Mouse (Mus musculus) liver (tissue): ENCODE results near the gene 1700007K13Rik.
"Not testable (repeated sequence)": the region's sequence is repeated elsewhere in the genome, so short reads cannot be mapped to it uniquely, and the experiment has no call there.

Experiments
- DNase-seq: peaks from one replicate; pipeline ENCODE4 v3.0.0-alpha.2; 2020; ENCODE audit warnings: mixed read lengths

1700007K13Rik gene

DNA sequence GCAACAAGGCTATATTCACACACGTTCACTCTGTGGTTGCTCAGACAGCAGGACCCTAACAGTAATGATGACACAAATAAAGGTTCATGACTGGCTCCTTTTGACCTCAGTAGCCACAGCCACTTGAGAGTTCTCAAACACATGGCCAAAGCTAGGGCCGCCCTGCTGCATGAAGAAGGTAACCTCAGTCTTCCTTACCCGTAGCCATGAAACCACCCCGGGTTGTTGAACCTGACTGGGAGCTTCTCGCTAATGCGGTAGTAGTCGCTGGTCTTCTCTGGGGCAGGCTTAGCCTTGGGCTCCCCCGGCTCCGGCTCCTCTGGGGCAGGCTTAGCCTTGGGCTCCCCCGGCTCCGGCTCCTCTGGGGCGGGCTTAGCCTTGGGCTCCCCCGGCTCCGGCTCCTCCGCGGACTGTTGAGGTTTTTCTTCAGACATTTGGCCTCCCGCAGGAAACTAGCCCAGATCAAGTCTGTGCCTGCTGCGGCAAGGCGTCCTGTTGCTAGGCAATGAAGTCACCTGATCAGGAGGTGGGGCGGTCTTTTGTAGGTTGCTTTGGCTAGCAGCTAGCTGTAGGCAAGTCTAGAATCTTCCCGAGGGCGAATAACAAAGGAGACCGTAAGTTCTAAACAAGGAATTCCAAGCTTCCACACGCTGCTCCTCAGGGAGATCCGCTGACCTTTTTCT lies at the start of gene 1700007K13Rik:
Gene 1700007K13Rik (minus strand): TSS at position 497 of the 683 bp plus-strand sequence.
- DNase-seq: peak; percentile 47

DNA sequence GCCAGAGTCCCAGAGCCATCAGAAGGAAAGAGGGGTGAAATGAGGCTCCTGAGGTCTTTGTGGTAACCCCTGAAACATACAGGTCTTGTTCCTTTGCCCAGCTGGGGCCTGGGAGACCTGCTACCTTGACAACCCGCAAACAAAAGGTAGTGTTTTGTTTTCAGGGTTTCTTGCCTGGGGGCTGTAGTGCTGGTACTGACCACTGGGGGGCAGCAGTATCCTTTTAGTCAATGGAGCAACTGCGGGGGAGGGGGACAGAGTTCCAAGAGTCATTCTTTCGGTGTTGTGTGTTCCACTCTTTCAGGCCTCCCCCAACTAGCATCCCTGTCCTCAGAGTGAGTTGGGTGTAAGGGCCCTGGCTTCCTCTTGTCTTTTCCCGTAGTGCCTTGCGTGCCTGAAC lies 48.4 kb upstream of the 1700007K13Rik start:
- peak; percentile 77 for DNase-seq

DNA sequence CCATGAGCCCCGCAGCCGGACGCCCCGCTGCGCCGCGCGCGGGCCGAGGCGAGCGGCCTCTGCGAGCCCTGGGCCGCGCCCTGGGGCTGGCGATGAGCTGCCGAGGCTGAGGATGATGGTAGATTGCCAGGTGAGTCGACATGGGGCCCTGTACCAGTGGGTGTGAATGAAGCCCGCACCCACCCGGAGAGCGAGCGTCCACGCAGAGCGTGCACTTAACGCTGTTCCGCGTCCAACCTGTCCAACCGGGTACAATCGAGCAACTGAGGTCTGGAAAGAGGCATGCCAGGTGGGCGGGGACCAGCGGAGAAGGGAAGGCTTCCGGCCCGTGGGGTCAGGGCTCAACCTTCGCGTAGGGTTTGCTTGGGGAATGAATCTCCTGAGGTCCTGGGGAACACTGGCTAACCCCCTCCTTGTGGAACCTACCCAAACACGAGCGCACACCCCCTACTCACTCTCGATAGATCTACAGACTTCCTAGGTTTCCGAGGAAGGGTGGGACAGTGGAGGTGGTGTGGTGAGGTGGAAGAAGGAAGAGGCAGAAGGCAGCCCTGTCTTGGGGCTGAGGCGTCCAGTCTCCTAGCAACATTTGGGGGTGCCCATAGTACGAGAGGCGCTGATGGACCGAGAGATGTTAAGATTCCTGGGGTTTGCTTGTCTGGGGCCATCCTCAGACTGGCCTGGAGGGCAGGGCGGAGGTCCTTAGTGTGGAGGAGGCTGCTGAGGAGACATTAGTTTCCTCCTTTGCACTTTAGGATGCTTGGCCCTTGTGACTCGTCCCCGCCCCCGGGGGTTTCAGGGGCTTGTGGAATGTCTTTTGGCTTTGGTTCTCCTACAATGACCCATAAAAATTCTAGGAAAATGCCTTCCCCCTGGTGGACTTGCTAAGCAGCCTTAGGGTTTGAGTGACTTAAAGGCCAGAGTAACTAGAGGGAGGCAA lies 47.6 kb upstream of the 1700007K13Rik start:
- no peak for DNase-seq

DNA sequence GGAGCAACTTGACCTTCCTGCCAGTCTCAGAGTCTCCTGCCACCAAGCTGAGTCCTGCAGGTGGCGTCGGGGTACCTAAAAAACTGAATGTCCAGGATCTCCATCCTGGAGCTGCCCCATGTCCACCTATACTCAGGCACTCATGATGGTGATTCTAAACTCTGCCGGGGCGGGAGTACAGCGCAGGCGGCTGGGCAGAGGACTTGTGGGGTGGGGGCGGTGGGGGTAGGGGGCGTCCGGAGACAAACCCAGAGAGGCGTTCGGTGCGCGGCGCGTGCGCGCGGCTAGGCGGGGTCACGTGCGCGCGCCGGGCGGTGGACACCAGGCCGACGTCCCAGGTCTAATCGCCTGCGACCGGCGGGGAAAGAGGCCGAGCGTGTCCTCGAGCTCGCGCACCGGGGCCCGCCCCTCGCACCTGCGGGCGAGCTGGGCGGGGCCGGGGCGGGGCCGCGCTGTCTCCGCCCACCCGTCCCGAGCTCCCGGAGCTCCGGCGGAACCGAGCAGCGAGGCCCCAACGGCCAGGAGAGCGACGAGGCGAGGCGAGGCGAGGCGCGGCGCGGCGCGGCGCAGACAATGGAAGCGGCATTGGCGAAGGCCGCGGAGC lies 46.8 kb upstream of the 1700007K13Rik start, which contains the start of gene Ralgds:
Gene Ralgds (plus strand): TSS at position 328 of the 604 bp plus-strand sequence.
- DNase-seq: peak; percentile 62

DNA sequence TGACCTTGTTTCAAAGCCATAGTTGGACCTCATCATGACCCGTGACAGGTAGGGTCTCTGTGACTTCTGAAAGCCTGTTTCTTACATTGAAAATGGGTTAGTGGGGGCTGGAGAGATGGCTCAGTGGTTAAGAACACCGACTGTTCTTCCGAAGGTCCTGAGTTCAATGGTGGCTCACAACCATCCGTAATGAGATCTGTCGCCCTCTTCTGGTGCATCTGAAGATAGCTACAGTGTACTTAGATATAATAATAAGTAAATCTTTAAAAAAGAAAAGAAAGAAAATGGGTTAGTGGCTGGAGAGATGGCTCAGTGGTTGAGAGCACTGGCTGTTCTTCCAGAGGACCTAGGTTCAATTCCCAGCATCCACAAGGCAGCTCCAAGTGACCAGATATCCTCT lies 45.5 kb upstream of the 1700007K13Rik start:
- not testable (repeated sequence) for DNase-seq

DNA sequence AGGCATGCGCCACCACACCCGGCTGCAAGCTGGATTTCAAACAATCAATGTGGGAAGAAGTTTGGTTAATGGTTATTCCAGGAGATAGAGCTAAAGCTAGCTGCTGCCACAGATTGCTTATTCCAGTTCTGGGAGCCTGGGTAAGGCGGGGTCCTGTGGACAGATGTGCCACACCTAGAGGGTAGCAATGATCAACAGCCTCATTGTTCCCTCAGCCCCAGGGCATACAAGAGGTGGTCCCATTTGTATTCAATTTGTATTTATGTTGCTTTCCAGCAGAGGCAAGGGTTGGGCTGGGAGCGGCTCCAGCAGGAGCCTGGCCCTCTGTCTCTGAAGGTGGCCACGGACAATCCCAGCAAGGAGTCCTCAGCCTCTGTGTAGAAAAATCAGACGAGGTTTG lies 40.2 kb upstream of the 1700007K13Rik start:
- no peak for DNase-seq

DNA sequence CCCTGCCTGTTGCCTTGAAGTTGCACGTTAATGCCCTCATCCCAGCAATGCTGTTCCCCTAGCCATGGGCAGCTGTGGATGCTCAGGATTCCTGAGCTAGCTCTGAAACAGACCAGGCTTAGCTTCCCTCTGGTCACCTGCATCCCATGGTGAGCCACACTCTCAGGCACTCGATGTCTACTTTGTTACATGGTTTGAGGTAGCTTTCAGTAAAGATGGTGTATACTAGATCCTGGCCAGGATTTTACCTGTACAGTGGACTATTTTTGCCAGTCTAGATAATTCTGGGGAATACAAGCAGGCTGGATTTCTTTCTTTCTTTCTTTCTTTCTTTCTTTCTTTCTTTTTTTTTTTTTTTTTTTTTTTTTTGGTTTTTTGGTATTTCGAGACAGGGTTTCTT lies 39.7 kb upstream of the 1700007K13Rik start, which contains the start of gene Gm10134:
Gene Gm10134 (plus strand): TSS at position 301 of the 400 bp plus-strand sequence.
- DNase-seq: no peak

DNA sequence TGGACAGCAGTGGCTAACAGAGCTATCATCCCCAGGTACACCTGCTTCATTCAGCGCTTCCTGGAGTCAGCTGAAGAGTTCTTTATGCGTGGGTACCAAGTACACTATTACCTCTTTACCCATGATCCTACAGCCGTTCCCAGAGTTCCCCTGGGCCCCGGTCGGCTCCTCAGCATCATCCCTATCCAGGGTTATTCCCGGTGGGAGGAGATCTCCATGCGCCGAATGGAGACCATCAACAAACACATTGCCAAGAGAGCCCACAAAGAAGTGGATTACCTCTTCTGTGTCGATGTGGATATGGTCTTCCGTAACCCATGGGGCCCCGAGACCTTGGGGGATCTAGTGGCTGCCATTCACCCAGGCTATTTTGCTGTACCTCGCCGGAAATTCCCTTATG lies 38.5 kb upstream of the 1700007K13Rik start:
- DNase-seq: no peak

DNA sequence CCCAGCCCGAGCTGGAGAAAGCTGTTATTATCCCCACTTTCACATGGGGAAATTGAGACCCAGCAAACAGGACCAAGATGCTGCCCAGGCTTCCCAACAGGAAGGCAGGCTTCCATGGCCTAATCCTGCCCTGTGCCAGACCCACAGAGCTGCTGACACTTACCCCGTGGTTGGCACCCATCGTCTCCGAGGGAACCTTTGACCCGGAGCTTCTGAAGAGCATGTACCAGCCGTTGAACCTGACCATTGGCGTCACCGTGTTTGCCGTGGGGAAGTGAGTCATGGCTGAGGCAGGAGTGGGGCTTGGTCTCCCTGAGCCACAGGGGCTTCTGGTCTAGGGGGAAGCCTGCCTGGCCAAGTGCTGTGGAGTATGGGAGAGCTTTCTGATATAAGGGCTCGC lies 36.9 kb upstream of the 1700007K13Rik start:
- DNase-seq: no peak

DNA sequence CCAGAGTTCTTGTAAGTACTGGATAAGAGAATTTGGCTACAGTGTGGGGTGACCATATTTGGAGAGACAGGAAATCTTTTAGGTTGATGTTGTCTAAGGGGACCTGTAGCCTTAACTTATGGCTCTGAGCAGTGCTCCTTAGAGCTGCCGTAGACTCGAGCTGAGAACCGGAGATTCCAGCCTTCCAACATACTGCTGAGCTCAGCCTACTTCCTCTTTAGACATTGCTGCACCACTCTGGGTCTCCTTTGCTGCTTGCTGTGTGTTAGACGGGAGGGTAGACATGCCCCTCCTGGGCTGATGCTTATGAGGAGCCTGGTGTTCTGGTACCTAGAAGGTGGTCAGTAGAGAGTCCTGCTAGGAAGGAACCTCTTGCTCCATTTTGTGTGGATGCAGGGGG lies 32.3 kb upstream of the 1700007K13Rik start:
- no peak for DNase-seq

DNA sequence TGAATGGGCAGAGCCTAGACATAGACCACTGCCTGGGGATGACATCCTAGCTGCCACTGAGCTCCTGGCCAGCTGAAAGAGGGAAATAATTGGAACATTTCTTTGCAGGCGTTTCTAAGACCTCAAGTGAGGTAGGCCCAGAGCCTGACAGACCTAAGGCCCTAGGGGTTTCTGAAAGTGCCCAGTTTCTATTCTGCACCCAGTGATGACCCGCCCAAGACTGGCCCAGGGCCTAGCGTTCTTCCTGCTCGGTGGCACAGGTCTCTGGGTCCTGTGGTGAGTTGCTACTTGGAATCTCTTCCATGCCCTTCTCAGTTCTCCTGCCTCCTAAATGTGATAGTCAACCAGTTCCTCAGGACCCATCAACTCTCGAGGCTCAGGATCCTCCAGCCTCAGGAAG lies 31.4 kb upstream of the 1700007K13Rik start:
- no peak for DNase-seq

DNA sequence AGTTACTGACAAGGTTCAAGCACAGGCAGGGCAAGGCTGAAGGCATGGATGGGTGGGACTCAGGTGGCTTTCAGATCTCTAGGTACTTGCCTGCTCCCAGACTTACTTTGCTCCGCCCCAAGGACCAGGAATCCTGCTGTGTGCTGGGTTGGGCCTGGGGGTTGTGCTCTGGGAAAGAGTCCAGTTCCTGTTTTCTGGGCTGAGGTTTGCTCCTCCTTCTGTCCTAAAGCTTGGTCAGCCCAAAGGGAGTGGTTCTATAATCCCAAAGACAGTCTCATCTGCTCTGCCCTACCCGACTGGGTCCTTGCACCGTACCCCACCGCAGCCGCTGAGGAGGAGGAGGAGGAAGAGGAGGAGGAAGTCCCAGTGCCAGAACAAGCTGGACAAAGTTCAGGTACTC lies 30.5 kb upstream of the 1700007K13Rik start, which contains the start of gene Gbgt1:
Gene Gbgt1 (plus strand): TSS at position 221 of the 400 bp plus-strand sequence.
- DNase-seq: no peak

DNA sequence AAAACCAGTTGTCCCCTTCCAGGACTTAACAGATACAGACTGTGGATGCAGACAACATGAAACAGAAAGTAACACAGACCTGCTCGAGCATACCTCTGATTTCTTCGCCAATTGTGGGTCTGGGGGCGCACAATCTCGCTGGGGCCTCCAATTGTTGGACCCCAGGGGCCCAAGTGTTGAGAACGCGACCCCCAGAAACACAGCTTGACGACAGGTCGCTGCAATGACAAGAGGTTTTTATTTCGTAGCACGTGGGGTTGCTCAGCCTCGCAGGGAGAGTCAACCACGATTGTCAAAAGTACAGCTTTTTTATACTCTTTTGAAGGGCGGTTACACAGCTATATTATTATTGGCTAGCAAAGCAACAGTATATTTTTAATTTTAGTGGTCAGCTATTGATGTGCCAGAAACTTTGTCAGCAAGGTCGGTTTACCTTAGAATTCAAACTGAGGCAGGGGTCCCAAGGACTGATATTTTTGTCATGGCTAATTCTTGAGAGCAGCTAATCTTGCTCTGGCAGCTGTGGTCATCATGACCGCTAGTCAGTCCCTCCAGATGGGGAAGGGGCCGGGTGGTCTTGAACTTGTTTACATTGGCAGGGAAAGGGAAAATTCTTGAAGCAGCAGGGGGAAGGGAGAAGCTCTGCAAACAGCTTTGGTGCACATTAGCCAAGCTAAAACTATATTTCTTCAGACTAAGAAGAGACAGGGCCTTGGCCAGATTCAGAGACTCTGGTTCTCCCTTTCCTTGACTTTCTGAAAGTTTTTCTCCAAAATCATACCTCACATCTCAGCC lies 29.9 kb upstream of the 1700007K13Rik start:
- no peak for DNase-seq

DNA sequence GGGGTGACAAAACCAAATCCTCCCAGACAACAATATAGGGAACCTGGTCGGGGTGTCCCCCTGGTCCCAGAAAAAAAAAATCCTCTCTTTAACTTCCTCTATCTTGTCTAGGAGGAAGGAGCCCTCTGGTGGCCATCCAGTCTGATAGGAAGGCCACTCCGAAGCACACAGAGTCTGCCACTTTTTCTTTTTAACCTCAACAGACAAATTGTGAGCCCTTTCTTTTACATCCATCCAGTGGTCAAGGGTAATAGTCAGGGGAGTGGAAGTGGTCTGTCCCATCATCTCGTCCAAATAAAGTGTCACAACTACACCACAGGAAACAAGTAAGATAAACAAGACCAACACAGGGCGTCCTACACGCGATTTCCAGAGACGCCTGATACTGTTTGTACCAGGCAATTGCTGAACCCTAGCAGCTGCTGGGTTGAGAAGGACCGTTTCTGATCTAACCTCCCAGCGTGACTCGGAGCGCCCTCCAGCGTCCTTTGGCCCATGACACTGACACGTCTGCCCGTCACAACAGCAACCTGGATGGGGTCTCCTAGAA lies 29.1 kb upstream of the 1700007K13Rik start:
- no peak for DNase-seq

DNA sequence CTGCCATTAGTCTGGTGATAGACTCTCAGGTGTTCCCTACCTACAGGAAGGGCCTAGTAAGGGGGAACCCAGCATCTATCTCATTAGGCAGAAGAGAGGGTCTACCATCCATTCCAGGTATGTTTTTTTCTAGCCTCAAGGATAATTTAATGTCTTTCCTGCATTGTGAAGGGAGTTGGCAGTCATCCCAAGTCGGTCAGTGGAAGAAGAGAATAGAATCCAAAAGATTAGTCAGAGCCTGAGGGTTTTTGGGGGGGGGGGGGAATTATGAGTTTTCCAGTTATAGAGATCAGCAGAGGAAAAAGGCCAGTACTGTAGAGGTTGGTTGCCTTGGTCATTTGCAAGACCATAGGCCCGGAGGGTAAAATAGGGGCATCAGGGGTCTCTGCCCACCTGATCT lies 28.4 kb upstream of the 1700007K13Rik start:
- no peak for DNase-seq

DNA sequence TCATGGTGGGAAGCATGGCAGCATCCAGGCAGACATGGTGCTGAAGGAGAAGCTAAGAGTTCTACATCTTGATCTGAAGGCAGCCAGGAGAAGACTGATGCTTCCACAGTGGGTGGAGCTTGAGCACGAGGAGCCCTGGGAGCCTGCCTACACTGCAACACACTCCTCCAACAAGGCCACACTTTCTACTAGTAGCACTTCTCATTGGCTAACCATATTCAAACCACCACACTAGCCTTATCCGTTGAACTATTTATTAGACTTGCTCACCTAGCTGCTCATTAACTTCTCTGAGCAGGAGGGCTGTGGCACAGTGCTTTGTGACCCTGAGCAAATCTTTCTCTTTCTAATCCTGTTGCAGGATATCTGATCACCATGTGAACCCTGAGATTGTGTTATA lies 17.7 kb upstream of the 1700007K13Rik start:
- no peak for DNase-seq

DNA sequence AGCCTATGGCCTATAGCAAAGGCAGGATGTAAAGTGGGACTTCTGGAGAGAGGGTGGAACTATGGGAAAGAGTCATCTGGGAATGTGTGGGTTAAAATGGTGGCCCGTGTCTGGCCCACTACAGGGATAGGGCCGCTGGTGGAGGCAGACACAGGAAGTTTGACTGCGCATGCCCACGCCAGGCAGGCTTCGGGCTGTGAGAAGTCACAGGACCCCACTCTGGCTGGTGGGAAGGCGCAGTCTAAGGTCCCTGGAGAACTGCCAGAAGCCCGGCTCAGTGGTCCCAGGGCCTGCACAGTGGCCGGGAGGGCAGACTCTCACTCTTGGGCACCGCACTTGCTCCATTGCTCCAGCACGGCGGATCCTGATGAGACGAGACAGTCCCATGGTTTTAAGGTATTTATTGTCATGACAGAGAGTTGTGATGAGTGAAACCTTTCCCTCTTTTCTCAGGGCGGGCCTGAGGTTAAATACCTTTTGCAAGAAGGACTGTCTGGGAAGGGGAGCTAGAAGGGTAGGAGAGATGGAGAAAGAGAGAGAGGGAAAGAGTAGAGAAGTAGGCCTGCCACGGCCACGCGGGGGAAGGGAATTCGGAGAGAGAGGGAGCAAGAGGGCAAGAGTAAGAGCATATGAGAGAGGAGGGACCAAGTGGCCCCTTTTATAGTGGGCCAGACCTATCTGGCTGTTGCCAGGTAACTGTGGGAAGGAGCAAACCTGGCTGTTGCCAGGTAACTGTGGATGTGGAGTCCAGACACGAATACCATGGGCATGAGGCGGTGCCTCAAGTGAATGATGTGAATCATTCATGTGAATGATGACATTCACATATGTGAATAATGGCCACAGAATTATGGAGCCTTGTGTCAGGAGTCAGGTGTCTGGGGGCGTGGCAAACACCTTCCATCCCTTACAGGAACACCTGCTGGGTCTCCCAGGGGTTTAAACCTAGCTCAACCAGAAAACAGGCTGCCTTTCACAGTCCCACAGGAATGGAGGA lies 13.4 kb upstream of the 1700007K13Rik start:
- no peak for DNase-seq

DNA sequence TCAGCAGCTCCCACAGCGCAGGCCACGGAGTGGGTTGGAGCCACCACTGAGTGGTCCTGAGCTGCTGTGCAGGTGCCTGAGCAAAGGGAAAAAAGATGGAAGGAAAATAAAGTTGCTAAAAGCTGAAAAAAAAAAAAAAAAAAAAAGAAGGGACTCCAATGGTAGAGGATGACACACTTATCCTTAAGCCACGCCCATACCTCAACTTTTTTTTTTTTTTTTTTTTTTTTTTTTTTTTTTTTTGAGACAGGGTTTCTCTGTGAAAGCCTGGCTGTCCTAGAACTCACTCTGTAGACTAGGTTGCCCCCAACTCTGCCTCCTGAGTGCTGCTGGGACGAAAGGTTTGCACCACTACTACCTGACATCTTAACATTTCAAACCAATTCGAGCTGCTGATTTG lies 11.9 kb upstream of the 1700007K13Rik start:
- not testable (repeated sequence) for DNase-seq

DNA sequence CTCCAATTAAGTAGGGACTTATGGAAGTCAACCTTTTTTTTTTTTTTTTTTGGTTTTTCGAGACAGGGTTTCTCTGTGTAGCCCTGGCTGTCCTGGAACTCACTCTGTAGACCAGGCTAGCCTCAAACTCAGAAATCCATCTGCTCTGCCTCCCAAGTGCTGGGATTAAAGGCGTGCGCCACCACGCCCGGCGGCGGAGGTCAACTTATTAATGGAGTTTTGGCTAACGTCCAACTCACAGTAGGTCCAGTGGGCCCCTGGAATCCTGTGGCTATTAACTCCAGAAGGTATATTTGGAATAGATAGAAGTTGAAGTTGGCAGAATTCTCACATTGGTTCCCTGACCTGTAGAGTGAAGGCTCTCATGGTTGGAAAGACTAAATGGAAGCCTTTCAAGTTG lies 5.9 kb upstream of the 1700007K13Rik start:
- DNase-seq: not testable (repeated sequence)

DNA sequence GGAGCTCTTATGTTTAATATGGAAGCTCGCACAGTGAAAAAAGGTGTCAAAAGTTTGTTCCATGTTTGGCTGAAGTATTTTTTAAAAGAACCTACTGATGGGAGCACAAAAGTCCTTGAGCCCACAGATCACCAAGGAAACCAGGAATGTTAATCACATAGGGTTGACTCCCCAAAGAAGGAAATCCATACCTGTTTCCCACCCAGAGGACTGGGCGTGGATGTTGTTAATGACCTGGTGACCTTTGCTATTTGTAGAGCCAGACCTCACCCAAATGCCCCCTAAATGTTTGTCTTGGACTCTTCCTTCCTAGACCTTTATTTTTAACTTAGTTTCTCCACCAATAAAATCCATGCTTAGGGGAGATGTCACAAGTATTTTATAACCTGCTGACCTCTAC lies 4.5 kb upstream of the 1700007K13Rik start:
- DNase-seq: no peak

DNA sequence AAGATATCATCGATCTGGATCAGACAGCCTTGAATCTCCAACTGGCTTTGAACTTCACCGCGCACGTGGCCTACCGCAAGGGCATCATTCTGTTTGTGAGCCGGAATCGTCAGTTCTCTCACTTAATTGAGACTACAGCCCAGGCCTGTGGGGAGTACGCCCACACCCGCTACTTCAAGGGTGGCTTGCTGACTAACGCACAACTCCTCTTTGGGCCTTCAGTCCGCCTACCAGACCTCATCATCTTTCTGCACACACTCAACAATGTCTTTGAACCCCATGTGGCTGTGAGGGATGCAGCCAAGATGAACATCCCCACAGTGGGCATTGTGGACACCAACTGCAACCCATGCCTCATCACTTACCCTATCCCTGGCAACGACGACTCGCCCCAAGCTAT lies 3.3 kb upstream of the 1700007K13Rik start:
- DNase-seq: no peak
